Mouse (Mus musculus) kidney, postnatal 0 days (tissue): ENCODE data around the gene Fndc9. TPM values are rescaled to one million over a fixed set of nuclear protein-coding genes. Genes with fewer than 3 reads are reported as not detected.

ENCODE experiments used
- ATAC-seq: fragments of 200-750 bp; cut with Nextera tagmentation; replicated peaks from 2 replicates; pipeline ENCODE4 v1.8.0; 2017; ENCODE audit warnings: low read depth, moderate number of reproducible peaks, moderate TSS enrichment, moderate library complexity; ENCODE audit not compliant: low FRiP score
- DNase-seq: peaks from one replicate; pipeline ENCODE4 v3.0.0-alpha.2; 2016; ENCODE audit warnings: low spot score
- H3K27ac ChIP-seq: fragments of 300-500 bp; sonication (generic); 2 replicates; pipeline ENCODE4 v1.5.1; 2014; ENCODE audit warnings: mild to moderate bottlenecking
- H3K27me3 ChIP-seq: fragments of 300-500 bp; sonication (generic); 2 replicates; pipeline ENCODE4 v1.6.1; 2014; ENCODE audit warnings: low read length, mixed read lengths; ENCODE audit not compliant: insufficient read depth
- H3K36me3 ChIP-seq: fragments of 300-500 bp; sonication (generic); 2 replicates; pipeline ENCODE4 v1.6.1; 2014; ENCODE audit warnings: low read length, mixed read lengths; ENCODE audit not compliant: insufficient read depth
- H3K4me1 ChIP-seq: fragments of 300-500 bp; sonication (generic); replicated peaks from 2 replicates; pipeline ENCODE4 v1.6.1; 2014; ENCODE audit warnings: antibody characterized with exemption, low read length, mixed read lengths; ENCODE audit not compliant: insufficient read depth
- H3K4me2 ChIP-seq: fragments of 300-500 bp; sonication (generic); 2 replicates; pipeline ENCODE4 v1.6.1; 2014; ENCODE audit warnings: mild to moderate bottlenecking, low read length, moderate library complexity, mixed read lengths
- H3K4me3 ChIP-seq: fragments of 300-500 bp; sonication (generic); replicated peaks from 2 replicates; pipeline ENCODE4 v1.5.1; 2014; ENCODE audit warnings: low read depth, low read length
- H3K9ac ChIP-seq: fragments of 300-500 bp; sonication (generic); 2 replicates; pipeline ENCODE4 v1.6.1; 2014; ENCODE audit warnings: low read depth, low read length
- H3K9me3 ChIP-seq: fragments of 300-500 bp; sonication (generic); replicated peaks from 2 replicates; pipeline ENCODE4 v1.6.1; 2016; ENCODE audit warnings: low read length, inconsistent platforms, mixed read lengths
- CTCF ChIP-seq: IDR thresholded peaks from 2 replicates; pipeline ENCODE4 v1.5.1; 2016; ENCODE audit warnings: antibody characterized with exemption, low read depth, mild to moderate bottlenecking, moderate library complexity
- WGBS: fragments of 180-500 bp; shearing (Covaris S2); extraction: QIAGEN DNeasy Blood & Tissue Kit; methylation state at CpG from one replicate; pipeline ENCODE4 v1.1.7; 2014; 5-methylcytosine and 5-hydroxymethylcytosine counted together
- polyA plus RNA-seq: library from polyadenylated mRNA; unstranded; fragments of >200 nt; fragmentation: Nextera tagmentation; extraction: Ambion mirVana; gene quantifications from 2 replicates; pipeline ENCODE4 v1.2.1, GENCODE M21; 2015

Gene Fndc9
- polyA plus RNA-seq, 1 experiment from 2014 or later: 0.11 TPM

- Histone ChIP-seq H3K4me2 (no peak overlapping the region), H3K27ac (no peak overlapping the region), H3K27me3 (no peaks in the 10 kb centered on the region), H3K9ac (no peak overlapping the region), H3K4me1 (no peaks in the 10 kb centered on the region), H3K36me3 (no peaks in the 10 kb centered on the region), H3K4me3 (no peak overlapping the region), H3K9me3 (no peaks in the 10 kb centered on the region)
- TF ChIP-seq CTCF: peak; percentile 69
- ATAC-seq (no peak), DNase-seq (peak; percentile 8)
- 66% methylated on average over 4 of the region's 4 CpGs for WGBS
These were observed 22.9 kb downstream of the Fndc9 start for GRCm38 (mm10) chr11:46258207-46258606.

GRCm38 (mm10) chr11:46258749-46259148 lies 23.4 kb downstream of the Fndc9 start:
- H3K9ac ChIP-seq: no peak overlapping the region

GRCm38 (mm10) chr11:46262854-46263253 lies 27.5 kb downstream of the Fndc9 start:
- no peak overlapping the region for H3K4me3 ChIP-seq
- H3K9me3 ChIP-seq: no peaks in the 10 kb centered on the region
- no peaks in the 10 kb centered on the region for H3K27me3 ChIP-seq
- no peak overlapping the region for H3K9ac ChIP-seq
- WGBS: 49% methylated on average over 3 of the region's 3 CpGs
- H3K36me3 ChIP-seq: no peaks in the 10 kb centered on the region
- DNase-seq (no peak), ATAC-seq (no peak)
- H3K4me2 ChIP-seq: no peak overlapping the region
- H3K4me1 ChIP-seq: no peaks in the 10 kb centered on the region
- H3K27ac ChIP-seq: no peak overlapping the region
- TF ChIP-seq CTCF: no peak

More at GRCm38 (mm10) chr11:46258749-46259148, 23.4 kb downstream of the Fndc9 start:
- WGBS: 90% methylated on average over 8 of the region's 8 CpGs
- Histone ChIP-seq H3K4me1 (no peaks in the 10 kb centered on the region), H3K27ac (no peak overlapping the region), H3K36me3 (no peaks in the 10 kb centered on the region), H3K4me2 (no peak overlapping the region), H3K9me3 (no peaks in the 10 kb centered on the region), H3K27me3 (no peaks in the 10 kb centered on the region), H3K4me3 (no peak overlapping the region)
- no peak for DNase-seq
- no peak for TF ChIP-seq CTCF
- ATAC-seq: no peak

DNA sequence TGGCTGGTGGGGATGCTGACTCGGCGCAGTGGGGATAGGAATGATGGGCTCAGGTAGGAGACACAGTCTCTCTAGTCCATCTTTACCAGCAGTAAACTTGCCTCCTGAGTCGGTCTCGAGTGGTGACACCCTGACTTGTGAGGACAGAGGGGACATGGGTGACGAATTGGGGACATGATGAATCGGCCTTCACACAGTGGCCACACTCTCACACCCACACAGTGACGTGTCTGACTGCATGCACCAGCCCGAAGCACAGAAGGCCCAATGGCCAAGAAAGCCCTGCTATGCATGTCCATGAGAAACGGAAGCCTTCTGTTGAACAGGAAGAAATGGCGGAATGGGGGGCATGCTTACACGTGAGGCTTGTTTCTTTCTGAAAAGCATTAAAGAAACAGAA lies 28.0 kb downstream of the Fndc9 start:
- WGBS: 82% methylated on average over 11 of the region's 11 CpGs
- DNase-seq (no peak), ATAC-seq (no peak)
- H3K36me3 ChIP-seq: no peaks in the 10 kb centered on the region
- H3K4me2 ChIP-seq: no peak overlapping the region
- no peak overlapping the region for H3K9ac ChIP-seq
- H3K4me1 ChIP-seq: no peaks in the 10 kb centered on the region
- H3K27ac ChIP-seq: no peak overlapping the region
- no peak for TF ChIP-seq CTCF
- H3K4me3 ChIP-seq: no peak overlapping the region
- no peaks in the 10 kb centered on the region for H3K27me3 ChIP-seq
- no peaks in the 10 kb centered on the region for H3K9me3 ChIP-seq

- DNase-seq (no peak), ATAC-seq (no peak)
- Histone ChIP-seq H3K36me3 (no peaks in the 10 kb centered on the region), H3K4me2 (no peak overlapping the region), H3K4me1 (no peaks in the 10 kb centered on the region), H3K27ac (no peak overlapping the region), H3K27me3 (no peaks in the 10 kb centered on the region), H3K4me3 (no peak overlapping the region), H3K9me3 (no peaks in the 10 kb centered on the region), H3K9ac (no peak overlapping the region)
- no peak for TF ChIP-seq CTCF
- WGBS: 72% methylated on average over 3 of the region's 3 CpGs
These were observed 29.3 kb downstream of the Fndc9 start for GRCm38 (mm10) chr11:46264584-46264983.

DNA sequence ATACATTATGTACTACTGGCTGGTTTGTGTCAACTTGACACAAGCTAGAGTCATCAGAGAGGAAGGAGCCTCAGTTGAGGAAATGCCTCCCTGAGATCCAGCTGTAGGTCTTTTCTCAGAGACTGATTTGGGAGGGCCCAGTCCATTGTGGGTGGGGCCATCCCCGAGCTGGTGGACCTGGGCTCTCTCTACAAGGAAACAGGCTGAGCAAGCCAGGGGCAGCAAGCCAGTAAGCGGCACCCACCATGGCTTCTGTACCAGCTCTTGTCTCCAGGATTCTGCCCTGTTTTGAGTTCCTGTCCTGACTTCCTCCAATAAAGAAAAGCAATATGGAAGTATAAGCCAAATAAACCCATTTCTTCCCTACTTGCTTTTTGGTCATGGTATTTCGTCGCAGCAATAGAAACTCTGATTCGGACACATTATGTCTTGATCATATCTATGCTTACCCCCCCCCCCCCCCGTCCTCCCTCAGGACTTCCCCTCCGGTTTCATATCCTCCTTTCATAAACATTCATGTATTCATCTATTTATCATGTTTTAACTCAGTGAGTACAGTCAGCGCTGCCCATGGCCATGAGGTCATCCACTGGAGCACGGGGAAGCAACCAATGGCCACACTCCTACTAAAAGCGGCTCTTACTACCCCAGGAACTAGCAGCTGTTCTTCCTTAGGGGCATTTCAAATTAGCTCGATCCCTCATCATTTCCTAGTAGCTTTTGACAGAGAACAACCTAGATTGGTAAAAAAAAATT lies 29.9 kb downstream of the Fndc9 start:
- H3K9me3 ChIP-seq: no peaks in the 10 kb centered on the region
- no peak for TF ChIP-seq CTCF
- 80% methylated on average over 11 of the region's 11 CpGs for WGBS
- H3K36me3 ChIP-seq: no peaks in the 10 kb centered on the region
- no peak overlapping the region for H3K4me2 ChIP-seq
- no peak overlapping the region for H3K4me3 ChIP-seq
- no peak for DNase-seq
- H3K27me3 ChIP-seq: no peaks in the 10 kb centered on the region
- no peak for ATAC-seq
- H3K9ac ChIP-seq: no peak overlapping the region
- no peaks in the 10 kb centered on the region for H3K4me1 ChIP-seq
- H3K27ac ChIP-seq: no peak overlapping the region
